Mouse (Mus musculus): Measurements from ENCODE around the gene Cox19.

DNA sequence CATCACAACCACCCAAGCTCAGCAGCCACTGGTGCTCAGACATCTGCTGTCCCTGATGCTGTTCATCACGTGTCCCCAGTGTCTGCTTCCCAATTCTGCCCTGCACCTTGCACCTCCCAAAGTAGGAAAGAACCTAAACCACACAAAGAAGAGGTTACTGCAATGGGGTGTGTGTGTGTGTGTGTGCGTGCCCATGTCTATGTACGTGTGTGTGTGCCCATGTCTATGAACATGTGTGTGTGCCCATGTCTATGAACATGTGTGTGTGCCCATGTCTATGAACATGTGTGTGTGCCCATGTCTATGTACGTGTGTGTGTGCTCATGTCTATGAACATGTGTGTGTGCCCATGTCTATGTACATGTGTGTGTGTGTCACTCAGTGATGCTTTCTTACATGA is 44.3 kb upstream of the Cox19 start:
- TF ChIP-seq USF2 (IDR thresholded peaks at IDR 0.05; ENCODE audit: borderline replicate concordance in 1 of 2, insufficient read depth in 1 of 2, low read depth in 1 of 2, low read length in 2 of 2), result no peak
- TF ChIP-seq POLR2A (IDR thresholded peaks at IDR 0.05; ENCODE audit: control insufficient read depth in 1 of 2, insufficient read depth in 1 of 2, low read depth in 1 of 2, low read length in 2 of 2, poor library complexity in 1 of 2), result no peak
- TF ChIP-seq UBTF (IDR thresholded peaks at IDR 0.05; ENCODE audit: borderline replicate concordance, insufficient read depth, low read depth, low read length), result no peak
- no peak for TF ChIP-seq CTCF (IDR thresholded peaks at IDR 0.05 in 2 of 3, conservative IDR thresholded peaks at IDR 0.05 in 1 of 3; ENCODE audit: control insufficient read depth in 1 of 3, insufficient read depth in 1 of 3, low read depth in 2 of 3, low read length in 3 of 3, poor library complexity in 1 of 3, severe bottlenecking in 1 of 3)
- TF ChIP-seq JUND (IDR thresholded peaks at IDR 0.05; ENCODE audit: low read depth, low read length), result no peak
- no peak for TF ChIP-seq GATA1 (IDR thresholded peaks at IDR 0.05; ENCODE audit: low read depth, low read length)
- no peak for TF ChIP-seq ZNF384 (IDR thresholded peaks at IDR 0.05; ENCODE audit: low read depth, low read length)
